Mouse (Mus musculus) liver, embryonic 12.5 days (tissue): ENCODE measurements around the gene Utrn. TPM values are rescaled to one million over a fixed set of nuclear protein-coding genes. Genes with fewer than 3 reads are reported as not detected.
A peak's percentile ranks its signal among the peaks of the same experiment; 100 is the strongest.

Experiments
- ATAC-seq: fragments of 200-750 bp; cut with Nextera tagmentation; 2 replicates; pipeline ENCODE4 v1.8.0; 2017; ENCODE audit warnings: moderate number of reproducible peaks, mild to moderate bottlenecking, moderate library complexity
- H3K27ac ChIP-seq: fragments of 300-500 bp; sonication (generic); 2 replicates; pipeline ENCODE4 v1.5.1; 2016; ENCODE audit warnings: mild to moderate bottlenecking
- H3K27me3 ChIP-seq: fragments of 300-500 bp; sonication (generic); replicated peaks from 2 replicates; pipeline ENCODE4 v1.6.1; 2016; ENCODE audit warnings: mild to moderate bottlenecking, moderate library complexity
- H3K36me3 ChIP-seq: fragments of 300-500 bp; sonication (generic); 2 replicates; pipeline ENCODE4 v1.6.1; 2016; ENCODE audit warnings: mild to moderate bottlenecking, moderate library complexity
- H3K4me1 ChIP-seq: fragments of 300-500 bp; sonication (generic); 2 replicates; pipeline ENCODE4 v1.6.1; 2016
- H3K4me2 ChIP-seq: fragments of 300-500 bp; sonication (generic); 2 replicates; pipeline ENCODE4 v1.6.1; 2016; ENCODE audit warnings: mild to moderate bottlenecking, moderate library complexity
- H3K4me3 ChIP-seq: fragments of 300-500 bp; sonication (generic); 2 replicates; pipeline ENCODE4 v1.5.1; 2016; ENCODE audit warnings: mild to moderate bottlenecking, moderate library complexity
- H3K9ac ChIP-seq: fragments of 300-500 bp; sonication (generic); 2 replicates; pipeline ENCODE4 v1.6.1; 2016; ENCODE audit warnings: mild to moderate bottlenecking, moderate library complexity
- H3K9me3 ChIP-seq: fragments of 300-500 bp; sonication (generic); replicated peaks from 2 replicates; pipeline ENCODE4 v1.6.1; 2016; ENCODE audit warnings: mild to moderate bottlenecking, moderate library complexity
- WGBS: fragments of 180-500 bp; shearing (Covaris S2); methylation state at CpG from one replicate; pipeline ENCODE4 v1.1.7; 2016; ENCODE audit not compliant: insufficient replicate concordance; 5-methylcytosine and 5-hydroxymethylcytosine counted together
- polyA plus RNA-seq: library from polyadenylated mRNA; unstranded; fragments of >200 nt; fragmentation: Nextera tagmentation; extraction: Ambion mirVana; gene quantifications from 2 replicates; pipeline ENCODE4 v1.2.1, GENCODE M21; 2016

Gene Utrn
- polyA plus RNA-seq, 1 experiment from 2014 or later, result 14.9 TPM

DNA sequence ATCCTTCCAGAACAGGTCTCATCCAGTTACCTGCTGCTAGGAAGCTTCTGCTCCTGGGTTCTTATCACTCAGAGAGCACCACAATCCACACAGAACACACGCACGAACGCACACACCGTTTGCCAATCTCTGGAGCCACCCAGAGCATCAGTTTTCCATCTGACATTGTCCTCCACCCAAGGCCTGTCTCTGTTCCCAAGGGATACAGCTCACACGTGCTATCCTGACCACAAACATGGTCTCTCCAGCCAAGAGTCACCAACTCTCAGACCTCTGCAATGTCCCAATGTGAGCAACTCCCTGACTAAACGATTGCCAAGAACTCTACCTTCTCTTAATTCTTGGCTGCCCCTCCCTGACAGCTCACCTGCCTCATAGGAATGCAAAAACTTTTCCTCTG, 172.5 kb downstream of the Utrn start:
- WGBS, result 66% methylated on average over 6 of the region's 6 CpGs

DNA sequence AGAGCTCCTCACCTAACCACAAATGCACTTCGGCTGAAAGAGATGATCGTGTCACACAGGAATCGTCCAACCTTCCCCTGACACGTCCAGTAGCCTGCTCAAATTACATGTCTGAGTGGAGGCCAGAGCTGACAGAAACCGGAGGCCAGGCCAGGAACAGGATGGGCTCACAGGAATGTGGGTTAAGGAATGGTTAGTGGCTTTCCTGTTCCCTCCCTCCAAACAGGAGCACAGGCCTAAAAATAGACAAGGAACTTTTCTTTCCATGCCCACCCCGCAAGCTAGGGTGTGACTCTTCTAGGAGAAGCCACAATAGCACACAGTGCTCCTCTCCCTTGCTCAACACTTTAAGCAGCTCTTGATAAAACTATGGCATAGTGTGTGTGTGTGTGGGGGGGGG, 174.4 kb downstream of the Utrn start:
- WGBS, result 32% methylated on average over 6 of the region's 6 CpGs
- no peak overlapping the region for H3K4me2 ChIP-seq

More for the DNA sequence above, 172.5 kb downstream of the Utrn start:
- H3K4me2 ChIP-seq, result no peak overlapping the region
- H3K9me3 ChIP-seq, result no peaks in the 10 kb centered on the region
- no peaks in the 10 kb centered on the region for H3K27me3 ChIP-seq
- no peak for ATAC-seq
- H3K4me3 ChIP-seq, result no peak overlapping the region
- no peaks in the 10 kb centered on the region for H3K4me1 ChIP-seq
- peaks cover 10% of the 10 kb centered on the region for H3K36me3 ChIP-seq
- no peak overlapping the region for H3K27ac ChIP-seq
- no peak overlapping the region for H3K9ac ChIP-seq

DNA sequence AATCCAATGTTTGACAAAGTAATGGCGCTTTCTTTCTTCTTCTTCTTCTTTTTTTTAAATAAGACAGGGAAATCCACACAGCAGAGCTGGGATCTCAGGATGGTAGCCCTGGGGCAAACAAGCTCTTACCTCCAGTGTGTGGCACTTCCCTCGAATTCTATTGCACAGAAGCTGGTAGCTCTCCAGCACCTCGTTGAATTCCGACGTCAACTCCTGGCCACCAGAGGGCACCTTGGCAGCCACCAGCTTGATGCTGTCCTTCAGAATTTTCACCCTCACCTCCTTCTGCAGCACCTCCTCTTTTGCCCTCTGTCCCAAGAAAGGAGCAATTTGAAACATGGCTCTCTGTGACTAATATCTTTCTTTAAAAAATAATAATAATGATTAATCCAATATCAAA, 178.6 kb downstream of the Utrn start:
- WGBS, result 21% methylated on average over 5 of the region's 5 CpGs
- no peak overlapping the region for H3K27ac ChIP-seq
- no peaks in the 10 kb centered on the region for H3K27me3 ChIP-seq
- H3K4me2 ChIP-seq, result no peak overlapping the region
- no peak for ATAC-seq
- no peaks in the 10 kb centered on the region for H3K4me1 ChIP-seq
- no peaks in the 10 kb centered on the region for H3K9me3 ChIP-seq
- H3K4me3 ChIP-seq, result no peak overlapping the region
- peaks cover 10% of the 10 kb centered on the region; the same call in 1 of the 2 replicates for H3K36me3 ChIP-seq
- H3K9ac ChIP-seq, result no peak overlapping the region

More for the DNA sequence above, 174.4 kb downstream of the Utrn start:
- Histone ChIP-seq H3K4me3 (no peak overlapping the region), H3K9ac (no peak overlapping the region), H3K36me3 (peaks cover 7% of the 10 kb centered on the region; the same call in 1 of the 2 replicates), H3K9me3 (no peaks in the 10 kb centered on the region), H3K4me1 (no peaks in the 10 kb centered on the region), H3K27me3 (no peaks in the 10 kb centered on the region), H3K27ac (no peak overlapping the region)
- no peak for ATAC-seq

DNA sequence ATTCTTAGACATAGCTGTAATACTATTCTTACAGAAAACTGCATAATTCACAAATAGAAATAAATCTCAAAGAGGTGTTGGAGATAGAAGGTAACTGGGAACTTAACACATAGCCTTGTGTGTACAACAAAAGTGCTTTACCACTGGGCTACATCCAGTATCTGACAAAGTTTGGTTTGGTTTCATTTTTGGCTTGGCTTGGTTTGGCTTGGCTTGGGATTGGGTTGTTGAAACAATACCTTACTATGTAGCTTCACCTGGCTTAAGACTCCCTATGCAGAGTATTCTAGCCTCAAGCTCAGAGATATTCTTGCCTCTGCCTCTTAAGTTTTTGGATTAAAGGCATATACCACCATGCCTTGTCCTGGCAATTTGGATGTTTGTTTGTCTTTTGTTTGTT, 183.5 kb downstream of the Utrn start:
- H3K9me3 ChIP-seq, result no peaks in the 10 kb centered on the region
- no peaks in the 10 kb centered on the region for H3K27me3 ChIP-seq

DNA sequence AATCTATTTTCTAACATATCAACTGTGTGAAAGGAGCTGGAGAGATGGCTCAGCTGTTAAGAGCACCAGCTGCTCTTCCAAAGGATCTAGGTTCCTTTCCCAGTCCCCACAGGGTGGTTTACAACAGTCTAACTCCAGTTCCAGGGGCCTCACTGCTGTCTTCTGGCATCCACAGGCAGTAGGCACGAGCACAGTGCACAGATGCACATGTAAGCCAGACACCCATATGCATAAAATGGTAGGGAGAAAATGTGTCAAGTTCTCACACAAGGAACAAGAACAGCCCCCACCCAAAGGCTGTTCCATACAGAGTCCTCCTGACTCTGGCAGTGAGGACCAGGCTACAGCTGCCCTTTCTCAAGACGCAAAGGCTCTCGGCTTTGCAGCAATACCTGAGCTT, 185.1 kb downstream of the Utrn start:
- no peaks in the 10 kb centered on the region for H3K9me3 ChIP-seq
- peaks cover 27% of the 10 kb centered on the region for H3K36me3 ChIP-seq
- H3K9ac ChIP-seq, result no peak overlapping the region
- H3K4me2 ChIP-seq, result no peak overlapping the region
- no peak for ATAC-seq
- WGBS, result 76% methylated on average over 3 of the region's 3 CpGs
- H3K4me3 ChIP-seq, result no peak overlapping the region
- no peak overlapping the region for H3K27ac ChIP-seq
- H3K4me1 ChIP-seq, result no peaks in the 10 kb centered on the region
- H3K27me3 ChIP-seq, result no peaks in the 10 kb centered on the region

More for the DNA sequence above, 183.5 kb downstream of the Utrn start:
- H3K27ac ChIP-seq, result no peak overlapping the region
- H3K36me3 ChIP-seq, result peaks cover 23% of the 10 kb centered on the region
- H3K4me3 ChIP-seq, result no peak overlapping the region
- no peaks in the 10 kb centered on the region for H3K4me1 ChIP-seq
- no peak overlapping the region for H3K9ac ChIP-seq
- H3K4me2 ChIP-seq, result no peak overlapping the region
- no peak for ATAC-seq

DNA sequence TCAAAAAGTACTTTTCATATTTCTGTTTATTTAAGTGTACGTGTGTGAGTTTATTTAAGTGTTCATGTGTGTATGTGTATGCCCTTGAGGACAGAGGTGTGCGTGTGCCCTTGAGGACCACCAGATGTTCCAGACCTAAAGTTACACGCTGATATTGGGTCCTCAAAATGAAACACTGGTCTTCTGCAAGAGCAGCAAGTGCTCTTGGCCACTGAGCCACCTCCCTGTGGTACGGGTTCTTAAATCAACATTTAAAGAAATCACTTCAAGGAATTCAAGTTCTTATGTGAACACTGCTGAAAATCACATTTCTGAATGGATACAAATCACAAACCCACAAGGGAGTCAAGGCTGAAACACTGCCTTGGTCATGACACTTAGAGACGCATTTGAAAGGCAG, 195.9 kb downstream of the Utrn start:
- H3K36me3 ChIP-seq, result peaks cover 18% of the 10 kb centered on the region; the same call in 1 of the 2 replicates

DNA sequence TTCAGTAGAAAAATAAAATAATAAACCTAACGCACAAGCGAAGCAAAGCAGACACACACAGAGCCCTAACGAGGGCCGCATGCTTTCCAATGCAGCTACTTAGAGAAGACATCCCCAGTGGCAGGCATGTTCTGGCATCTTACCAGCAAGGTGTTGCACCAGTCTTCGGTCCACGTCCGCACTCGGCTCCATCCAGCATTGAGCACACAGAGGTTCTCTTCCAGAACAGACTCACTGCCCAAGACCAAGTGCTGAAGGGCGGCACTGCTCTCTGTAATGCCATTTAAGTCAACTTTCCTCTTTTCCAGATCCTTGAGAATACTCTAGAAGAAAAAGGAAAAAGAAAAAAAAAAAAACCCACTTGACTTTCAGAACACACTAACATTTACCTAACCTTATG, 197.6 kb downstream of the Utrn start:
- Histone ChIP-seq H3K4me2 (no peak overlapping the region), H3K27ac (no peak overlapping the region), H3K4me1 (no peaks in the 10 kb centered on the region), H3K4me3 (no peak overlapping the region), H3K9me3 (no peaks in the 10 kb centered on the region), H3K36me3 (peaks cover 20% of the 10 kb centered on the region), H3K27me3 (no peaks in the 10 kb centered on the region), H3K9ac (no peak overlapping the region)
- WGBS, result 85% methylated on average over 9 of the region's 9 CpGs
- no peak for ATAC-seq

More for the DNA sequence above, 195.9 kb downstream of the Utrn start:
- no peak overlapping the region for H3K4me2 ChIP-seq
- H3K9ac ChIP-seq, result no peak overlapping the region
- no peak overlapping the region for H3K4me3 ChIP-seq
- 81% methylated on average over 5 of the region's 5 CpGs for WGBS
- ATAC-seq, result no peak
- H3K9me3 ChIP-seq, result no peaks in the 10 kb centered on the region
- H3K27me3 ChIP-seq, result no peaks in the 10 kb centered on the region
- H3K4me1 ChIP-seq, result no peaks in the 10 kb centered on the region
- no peak overlapping the region for H3K27ac ChIP-seq

DNA sequence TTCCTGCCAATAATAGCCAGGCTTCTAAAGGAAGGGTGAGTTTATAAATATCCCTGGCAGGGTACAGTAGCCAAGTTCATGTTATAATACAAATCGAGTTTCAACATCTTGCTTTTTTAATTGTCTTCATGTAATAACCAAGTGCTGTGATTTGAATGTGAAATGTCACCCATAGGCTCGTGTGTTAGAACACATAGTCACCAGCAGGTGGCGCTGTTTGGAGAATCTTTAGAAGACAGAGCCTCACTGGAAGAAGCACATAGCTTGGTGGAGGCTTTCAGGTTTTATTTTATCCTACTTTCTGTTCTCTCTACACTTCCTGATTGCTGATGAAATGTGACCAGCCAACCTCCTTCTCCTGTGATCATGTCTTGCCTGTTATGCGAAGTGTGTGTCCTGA, 207.1 kb downstream of the Utrn start:
- H3K4me3 ChIP-seq, result no peak overlapping the region
- no peaks in the 10 kb centered on the region for H3K27me3 ChIP-seq
- peaks cover 5% of the 10 kb centered on the region for H3K9me3 ChIP-seq
- no peak overlapping the region for H3K9ac ChIP-seq
- peaks cover 26% of the 10 kb centered on the region for H3K36me3 ChIP-seq
- H3K4me2 ChIP-seq, result no peak overlapping the region
- H3K27ac ChIP-seq, result no peak overlapping the region
- WGBS, result 80% methylated on average over 4 of the region's 4 CpGs
- peaks cover 4% of the 10 kb centered on the region; the same call in 1 of the 2 replicates for H3K4me1 ChIP-seq
- ATAC-seq, result no peak

DNA sequence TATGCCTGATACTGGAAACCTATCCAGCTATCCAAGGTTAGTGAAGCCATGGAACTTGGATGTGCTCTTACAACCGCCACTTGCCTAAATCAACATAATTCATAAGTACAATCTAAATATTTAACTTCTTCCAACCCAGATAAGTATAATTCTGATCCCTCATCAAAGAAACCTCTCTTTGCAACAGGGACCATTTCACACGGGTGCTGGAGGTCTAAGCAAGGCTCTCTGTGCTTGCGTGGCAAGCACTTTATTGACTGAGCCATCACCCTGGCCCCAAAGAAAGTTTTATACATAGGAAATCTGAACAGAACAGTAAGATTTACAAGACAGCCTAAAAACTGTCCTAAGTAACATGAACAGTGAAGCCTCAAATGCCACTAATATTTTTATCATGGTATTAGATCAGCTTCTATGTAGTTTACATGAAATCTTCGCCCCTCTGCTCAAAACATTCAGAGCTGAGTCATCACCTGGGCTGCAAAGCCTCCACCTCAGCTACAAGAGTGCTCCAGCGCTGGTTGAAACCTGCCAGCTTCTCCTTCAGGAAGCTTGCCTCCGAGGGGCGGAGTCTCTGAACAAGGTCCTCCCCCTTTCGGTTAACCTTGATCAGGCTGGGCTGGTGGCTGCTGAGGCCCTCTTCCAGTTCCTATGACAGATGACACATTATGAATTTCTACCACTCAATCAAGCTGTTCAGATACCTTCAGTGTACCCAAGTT, 211.0 kb downstream of the Utrn start:
- H3K36me3 ChIP-seq, result peaks cover 20% of the 10 kb centered on the region
- H3K27me3 ChIP-seq, result no peaks in the 10 kb centered on the region
- peaks cover 5% of the 10 kb centered on the region for H3K9me3 ChIP-seq
- H3K27ac ChIP-seq, result no peak overlapping the region
- 75% methylated on average over 8 of the region's 8 CpGs for WGBS
- H3K4me1 ChIP-seq, result peaks cover 6% of the 10 kb centered on the region; the same call in 1 of the 2 replicates
- H3K9ac ChIP-seq, result no peak overlapping the region
- H3K4me2 ChIP-seq, result no peak overlapping the region
- 0 out of 2 replicates have a peak, but pooled peaks have one; percentile 55 for ATAC-seq
- H3K4me3 ChIP-seq, result no peak overlapping the region

DNA sequence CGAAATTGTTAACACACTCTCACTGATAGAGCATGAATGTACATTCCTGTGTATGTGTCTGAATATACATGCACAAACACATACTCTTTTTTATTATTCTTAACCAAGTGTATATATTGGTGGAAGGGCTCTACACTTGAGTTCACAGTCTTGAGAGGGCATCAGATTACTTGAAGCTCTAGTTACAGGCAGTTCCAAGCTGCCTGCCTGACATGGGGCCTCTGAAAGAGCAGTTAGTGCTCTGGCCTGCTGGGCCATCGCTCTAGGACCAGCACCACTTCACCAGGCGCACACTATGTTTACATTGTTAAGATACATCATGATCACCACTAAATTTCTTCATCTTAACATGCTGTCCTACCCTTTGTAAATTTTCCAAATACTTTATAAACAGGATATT, 216.2 kb downstream of the Utrn start:
- 76% methylated on average over 3 of the region's 3 CpGs for WGBS
- peaks cover 6% of the 10 kb centered on the region; the same call in 1 of the 2 replicates for H3K4me1 ChIP-seq
- 0 out of 2 replicates have a peak, but pooled peaks cover 11% of the 10 kb centered on the region for H3K36me3 ChIP-seq
- H3K27ac ChIP-seq, result no peak overlapping the region
- H3K9ac ChIP-seq, result no peak overlapping the region
- H3K4me3 ChIP-seq, result no peak overlapping the region
- no peaks in the 10 kb centered on the region for H3K27me3 ChIP-seq
- H3K4me2 ChIP-seq, result no peak overlapping the region
- ATAC-seq, result no peak
- H3K9me3 ChIP-seq, result no peaks in the 10 kb centered on the region

DNA sequence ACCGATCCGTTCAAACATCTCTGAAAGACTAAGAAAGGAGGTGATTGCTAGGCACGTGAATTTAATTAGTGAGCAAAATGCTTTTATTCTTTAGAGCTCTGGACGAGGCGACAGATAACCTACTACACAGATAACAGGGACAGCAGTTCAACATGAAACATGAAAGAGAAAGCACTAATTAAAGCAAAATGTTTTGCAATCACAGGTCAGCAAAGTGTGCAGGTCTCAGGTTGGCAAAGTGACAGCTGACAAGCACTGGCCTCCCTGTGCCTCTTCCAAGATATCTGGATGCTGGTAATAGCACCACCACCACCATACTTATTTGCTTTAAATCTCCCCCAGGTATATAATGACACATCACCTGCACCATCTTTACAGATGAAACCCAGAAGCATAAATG, 223.0 kb downstream of the Utrn start:
- WGBS, result 71% methylated on average over 5 of the region's 5 CpGs
- Histone ChIP-seq H3K36me3 (0 out of 2 replicates have a peak, but pooled peaks cover 6% of the 10 kb centered on the region), H3K27me3 (no peaks in the 10 kb centered on the region), H3K4me2 (no peak overlapping the region), H3K27ac (no peak overlapping the region), H3K9me3 (no peaks in the 10 kb centered on the region), H3K4me3 (no peak overlapping the region), H3K9ac (no peak overlapping the region), H3K4me1 (no peaks in the 10 kb centered on the region)
- no peak for ATAC-seq

DNA sequence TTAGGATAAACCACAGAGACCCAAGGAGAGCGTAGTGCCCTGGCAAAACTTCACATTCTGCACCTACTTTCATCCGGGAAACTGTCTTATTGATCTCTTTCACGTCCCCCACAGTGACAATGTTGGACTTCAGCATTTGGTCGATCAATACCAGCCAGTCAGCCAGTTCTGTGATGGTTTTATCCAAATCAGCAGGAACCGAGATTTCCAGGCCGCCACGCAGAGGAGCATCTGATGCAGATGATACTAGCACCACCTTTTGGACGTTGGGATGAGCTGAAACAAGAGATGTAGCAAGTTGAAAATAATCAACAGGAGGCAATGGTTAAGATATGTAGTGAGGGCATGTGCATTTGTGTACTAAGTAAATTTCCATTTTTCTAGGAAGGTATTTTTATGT, 225.8 kb downstream of the Utrn start:
- 65% methylated on average over 8 of the region's 8 CpGs for WGBS
- H3K9me3 ChIP-seq, result no peaks in the 10 kb centered on the region
- no peaks in the 10 kb centered on the region for H3K27me3 ChIP-seq
- no peak overlapping the region for H3K4me2 ChIP-seq
- H3K36me3 ChIP-seq, result no peaks in the 10 kb centered on the region
- ATAC-seq, result peak; percentile 54; the same call in 1 of the 2 replicates
- H3K9ac ChIP-seq, result no peak overlapping the region
- no peaks in the 10 kb centered on the region for H3K4me1 ChIP-seq
- no peak overlapping the region for H3K4me3 ChIP-seq
- H3K27ac ChIP-seq, result no peak overlapping the region

DNA sequence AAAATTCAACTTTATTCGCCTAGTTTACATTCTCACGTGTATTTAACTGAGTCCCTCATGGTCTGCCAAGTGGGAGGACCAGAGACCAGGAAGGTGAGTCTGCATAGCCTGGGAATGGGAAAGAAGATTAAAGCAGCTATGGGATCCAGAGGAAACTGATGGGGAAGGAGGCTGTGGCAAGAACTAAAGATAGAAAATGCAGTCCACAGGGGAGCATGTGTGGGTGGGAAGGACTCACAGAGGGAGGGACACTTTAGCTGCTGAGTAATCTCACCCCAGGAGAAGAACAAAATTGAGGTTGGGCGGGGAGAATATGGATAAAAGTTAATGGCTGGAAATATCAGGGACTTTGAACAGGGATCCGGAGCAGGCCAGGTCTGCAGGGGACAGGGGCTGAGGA, 229.5 kb downstream of the Utrn start:
- Histone ChIP-seq H3K4me3 (no peak overlapping the region), H3K4me2 (no peak overlapping the region), H3K9me3 (no peaks in the 10 kb centered on the region), H3K9ac (no peak overlapping the region), H3K27ac (no peak overlapping the region), H3K4me1 (no peaks in the 10 kb centered on the region), H3K27me3 (no peaks in the 10 kb centered on the region), H3K36me3 (no peaks in the 10 kb centered on the region)
- ATAC-seq, result no peak
- WGBS, result 64% methylated on average over 4 of the region's 4 CpGs
